Mouse (Mus musculus): Measurements from ENCODE around the gene Tle3.

DNA sequence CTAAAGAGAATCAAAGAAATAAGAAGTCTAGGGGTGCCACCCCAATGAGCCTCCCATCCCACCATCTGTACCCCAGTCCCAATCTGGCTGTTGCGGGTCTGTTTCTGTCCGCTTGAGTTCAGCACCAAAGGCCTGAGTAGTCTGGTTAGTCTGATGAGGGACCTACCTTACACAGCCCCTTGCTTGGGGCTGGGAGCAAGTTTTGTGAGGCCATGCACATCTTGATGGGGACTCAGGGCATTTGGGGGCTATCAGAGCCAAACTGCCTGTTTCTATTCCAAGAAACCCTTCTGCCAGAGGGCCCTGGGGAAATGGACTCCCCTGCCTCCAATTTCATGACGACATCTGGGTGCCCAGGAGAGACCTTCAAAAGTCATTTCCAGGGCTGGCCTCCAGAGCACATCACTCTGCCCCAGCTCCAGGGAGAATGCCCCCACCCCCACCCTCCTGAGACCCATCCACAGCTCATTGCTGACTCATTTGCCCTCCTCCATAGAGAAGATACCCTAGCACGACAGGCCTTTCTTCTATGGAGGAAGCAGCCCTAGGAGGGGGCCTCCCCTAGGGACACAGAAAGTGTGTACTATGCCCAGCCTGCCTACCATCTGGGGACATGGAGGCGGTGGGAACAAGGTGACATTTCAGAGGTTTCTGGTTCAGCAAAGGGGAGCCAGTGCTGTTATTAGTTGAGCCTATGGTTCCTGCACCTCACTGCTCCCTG, 84.4 kb downstream of the Tle3 start:
- no peak for TF ChIP-seq ZC3H11A (IDR thresholded peaks at IDR 0.05; ENCODE audit: borderline replicate concordance, low read depth, low read length)
- TF ChIP-seq MAFK (IDR thresholded peaks at IDR 0.05; ENCODE audit: insufficient read depth, low read depth, low read length): no peak
- no peak for TF ChIP-seq ZNF384 (IDR thresholded peaks at IDR 0.05; ENCODE audit: low read depth, low read length)

Data from ES-E14 (cell line).